Mouse (Mus musculus): ENCODE measurements around the gene Smyd5. TPM values are rescaled to one million over a fixed set of nuclear protein-coding genes. Genes with fewer than 3 reads are reported as not detected.
A peak's percentile ranks its signal among the peaks of the same experiment; 100 is the strongest.
"Not testable (repeated sequence)": the region's sequence is repeated elsewhere in the genome, so short reads cannot be mapped to it uniquely, and the experiment has no call there.

Gene Smyd5
- polyA plus RNA-seq, 1 experiment from 2014 or later, result 29.1 TPM

DNA sequence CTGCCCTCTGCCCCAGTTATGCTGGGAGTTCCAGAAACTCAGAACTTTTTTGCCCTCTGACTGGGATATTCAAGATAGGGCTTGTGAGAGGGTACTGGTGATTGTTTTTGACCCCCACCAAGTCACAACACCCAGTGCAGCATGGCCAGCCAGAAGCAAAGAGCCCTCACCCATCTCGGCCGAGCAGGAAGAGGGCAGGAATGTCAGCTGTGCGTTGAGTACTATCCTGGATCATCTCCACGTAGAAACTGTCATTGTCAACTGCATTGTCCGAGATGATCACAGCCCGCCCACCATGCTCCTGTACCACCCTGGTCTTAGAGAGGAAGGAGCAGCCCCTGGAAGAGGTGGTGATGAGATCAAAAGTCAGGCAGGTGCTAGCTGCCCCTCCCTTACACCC lies 15.6 kb downstream of the Smyd5 start:
- no peak for DNase-seq (ENCODE audit: low spot score)

DNA sequence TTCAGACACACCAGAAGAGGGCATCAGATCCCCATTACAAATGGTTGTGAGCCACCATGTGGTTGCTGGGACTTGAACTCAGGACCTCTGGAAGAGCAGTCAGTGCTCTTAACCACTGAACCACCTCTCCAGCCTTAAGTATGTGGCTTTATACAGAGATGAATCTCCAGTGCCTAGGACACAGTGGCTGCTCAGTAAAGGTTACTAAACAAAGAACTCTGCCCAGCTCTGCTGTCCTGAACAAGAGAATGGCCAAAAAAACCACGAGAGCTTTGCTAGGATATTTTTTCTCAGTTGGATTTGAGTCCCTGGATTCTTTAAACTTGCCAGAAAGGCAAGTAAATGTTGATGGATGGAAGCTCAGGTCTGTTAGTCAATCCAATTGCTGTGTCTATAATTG lies 18.4 kb downstream of the Smyd5 start:
- not testable (repeated sequence) for DNase-seq (ENCODE audit: low spot score)

DNA sequence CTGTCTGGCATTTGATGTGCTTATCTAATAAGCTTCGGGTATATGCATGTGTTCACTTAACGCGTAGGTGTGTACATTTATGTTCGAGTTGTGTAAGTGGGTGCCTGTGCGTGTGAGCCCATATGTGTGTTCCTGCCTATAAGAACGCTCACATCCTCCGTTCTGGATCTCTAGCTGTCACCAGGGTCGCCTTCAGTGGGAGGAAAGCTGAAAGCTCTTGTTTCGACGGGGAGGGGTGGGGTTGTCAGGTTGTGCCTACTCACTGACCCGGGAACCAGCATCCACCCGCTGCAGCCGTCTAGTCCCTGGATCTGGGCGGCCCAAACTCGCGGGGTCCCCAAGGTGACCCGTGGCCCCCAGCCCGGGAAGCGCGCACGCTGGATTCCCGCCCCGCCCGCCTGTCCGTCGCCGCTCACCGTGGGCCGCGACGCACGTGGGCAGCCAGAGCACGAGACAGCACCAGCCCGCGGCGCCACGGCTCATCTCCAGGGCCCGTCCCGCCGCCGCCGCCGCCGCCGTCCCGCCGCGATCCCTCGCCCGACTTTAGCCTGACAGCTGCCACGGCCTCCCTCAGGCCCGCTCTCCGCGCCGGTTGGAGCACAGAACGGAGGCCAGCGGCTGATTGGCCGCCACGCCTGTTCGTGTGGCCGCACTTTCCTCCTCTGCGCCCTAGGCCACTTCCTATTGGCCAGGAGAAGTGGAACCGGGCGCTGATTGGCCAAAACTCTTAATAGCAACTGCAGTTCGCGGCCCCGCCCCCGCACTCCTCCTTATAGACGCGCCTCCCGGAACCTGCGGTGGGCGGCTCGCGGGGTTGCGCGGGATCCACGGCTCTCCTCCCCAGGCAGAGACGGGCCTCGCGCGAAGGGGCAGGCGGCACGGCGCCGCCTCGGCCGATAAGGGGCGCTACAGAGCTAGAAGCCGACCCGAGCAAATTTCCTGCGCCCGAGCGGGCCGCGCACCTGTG lies 19.2 kb downstream of the Smyd5 start, which contains the start of gene Cct7:
Cct7 (plus strand) TSS at position 818 of the 967 bp plus-strand sequence.
- DNase-seq (ENCODE audit: low spot score), result peak; percentile 99

DNA sequence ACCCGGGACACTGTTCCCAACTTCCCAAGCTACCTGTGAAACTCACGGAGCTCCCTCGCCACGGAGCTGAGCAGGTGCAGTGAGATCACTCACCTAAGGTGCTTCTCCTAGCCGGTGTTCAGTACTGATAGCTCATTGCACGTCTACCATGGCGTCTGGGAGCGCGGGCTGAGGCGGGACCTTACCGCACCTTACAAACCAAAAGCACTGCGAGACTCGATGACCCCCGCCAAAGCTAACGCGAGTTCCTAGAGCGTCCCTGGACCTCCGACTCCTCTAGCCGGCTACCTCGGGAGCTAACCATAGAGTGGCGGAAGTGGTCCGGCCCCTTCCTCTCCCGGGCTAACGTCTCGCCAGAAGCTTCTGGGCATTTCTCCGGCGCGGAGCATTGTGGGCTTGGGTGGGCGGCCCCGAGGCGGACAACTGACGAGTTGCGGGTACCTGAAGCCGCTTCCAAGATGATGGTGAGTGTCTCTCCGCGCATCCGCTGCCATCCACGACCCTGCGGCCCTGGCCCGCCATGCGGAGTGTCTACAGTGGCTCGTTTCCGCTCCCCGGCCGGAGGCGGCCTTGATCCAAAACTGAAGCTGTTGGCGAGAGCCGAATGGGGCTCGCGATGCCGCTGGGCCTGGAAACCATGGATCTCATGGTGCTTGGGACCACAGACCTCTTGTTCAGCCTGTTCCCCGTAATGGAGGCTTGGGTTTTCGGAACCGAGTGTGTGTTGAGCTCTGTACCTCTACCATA lies 20.0 kb downstream of the Smyd5 start, which contains the start of gene Pradc1:
Pradc1 (minus strand) TSS at position 307 of the 747 bp plus-strand sequence.
- DNase-seq (ENCODE audit: low spot score), result peak; percentile 97

DNA sequence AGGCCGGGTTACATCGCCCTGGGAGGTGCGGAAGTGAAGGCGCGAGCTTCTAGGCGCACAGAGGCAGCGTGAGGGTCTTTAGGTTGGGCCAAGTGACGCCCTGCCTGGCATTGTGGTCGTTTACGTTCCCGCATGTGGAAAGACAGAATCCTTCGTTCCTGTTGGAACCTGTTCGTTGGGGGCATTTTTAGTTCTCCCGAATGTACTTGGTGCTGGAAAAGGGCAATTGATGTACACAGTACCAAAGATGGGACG lies 20.5 kb downstream of the Smyd5 start:
- no peak for DNase-seq (ENCODE audit: low spot score)

DNA sequence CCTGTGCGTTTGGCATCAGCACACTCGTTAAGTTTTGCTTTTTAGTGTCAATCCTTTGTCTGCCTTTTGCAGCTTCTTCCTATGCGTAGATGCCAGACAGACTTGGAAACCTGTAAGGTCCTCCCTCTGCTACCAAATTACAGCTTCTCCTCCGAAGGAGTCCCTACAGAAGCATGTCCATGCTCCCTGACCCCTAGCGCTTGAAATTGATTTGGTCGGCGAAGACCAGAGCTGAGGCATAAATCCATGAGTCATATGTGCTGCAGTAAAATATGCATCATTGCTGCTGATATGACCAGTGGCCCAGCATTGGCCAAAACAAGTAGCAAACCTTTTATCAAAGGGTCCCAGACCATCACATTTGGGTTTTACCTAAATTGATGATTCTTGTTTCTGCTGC lies 21.0 kb downstream of the Smyd5 start:
- DNase-seq (ENCODE audit: low spot score), result peak; percentile 2

DNA sequence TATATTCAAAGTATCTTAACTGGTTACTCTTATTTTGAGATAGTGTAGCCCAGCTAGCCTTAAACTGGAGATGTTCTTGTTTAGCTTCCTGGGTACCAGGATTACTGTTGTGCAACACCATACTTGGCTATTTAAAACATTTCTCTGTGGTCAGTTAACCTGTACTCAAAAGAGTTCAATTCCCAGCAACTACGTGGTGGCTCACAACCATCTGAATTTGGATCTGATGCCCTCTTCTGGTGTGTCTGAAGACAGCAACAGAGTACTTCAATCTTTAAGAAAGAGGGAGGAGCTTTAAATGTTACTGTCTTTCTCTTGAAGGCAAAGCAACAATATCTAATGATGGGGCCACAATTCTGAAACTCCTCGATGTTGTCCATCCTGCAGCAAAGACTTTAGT lies 27.8 kb downstream of the Smyd5 start:
- no peak for DNase-seq (ENCODE audit: low spot score)

DNA sequence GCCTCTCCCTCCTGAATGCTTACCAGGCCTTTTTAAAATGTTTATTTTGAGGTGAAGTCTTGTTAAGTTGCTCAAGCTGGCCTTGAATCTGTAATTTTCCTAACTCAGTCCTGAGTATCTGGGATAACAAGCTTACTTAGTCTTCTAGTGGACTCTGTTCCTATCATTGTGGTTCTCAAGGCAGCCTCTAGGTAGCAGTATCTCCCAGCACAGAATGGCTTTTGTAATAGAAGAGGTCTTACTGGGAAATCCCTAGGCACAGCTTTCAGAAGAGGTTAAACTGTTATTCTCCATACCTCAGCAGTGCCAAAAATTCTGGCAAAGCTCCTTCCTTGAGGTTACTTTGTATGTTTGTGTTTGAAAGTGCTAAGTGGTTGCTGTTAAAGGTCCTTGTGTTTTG lies 33.6 kb downstream of the Smyd5 start:
- DNase-seq (ENCODE audit: low spot score), result no peak

DNA sequence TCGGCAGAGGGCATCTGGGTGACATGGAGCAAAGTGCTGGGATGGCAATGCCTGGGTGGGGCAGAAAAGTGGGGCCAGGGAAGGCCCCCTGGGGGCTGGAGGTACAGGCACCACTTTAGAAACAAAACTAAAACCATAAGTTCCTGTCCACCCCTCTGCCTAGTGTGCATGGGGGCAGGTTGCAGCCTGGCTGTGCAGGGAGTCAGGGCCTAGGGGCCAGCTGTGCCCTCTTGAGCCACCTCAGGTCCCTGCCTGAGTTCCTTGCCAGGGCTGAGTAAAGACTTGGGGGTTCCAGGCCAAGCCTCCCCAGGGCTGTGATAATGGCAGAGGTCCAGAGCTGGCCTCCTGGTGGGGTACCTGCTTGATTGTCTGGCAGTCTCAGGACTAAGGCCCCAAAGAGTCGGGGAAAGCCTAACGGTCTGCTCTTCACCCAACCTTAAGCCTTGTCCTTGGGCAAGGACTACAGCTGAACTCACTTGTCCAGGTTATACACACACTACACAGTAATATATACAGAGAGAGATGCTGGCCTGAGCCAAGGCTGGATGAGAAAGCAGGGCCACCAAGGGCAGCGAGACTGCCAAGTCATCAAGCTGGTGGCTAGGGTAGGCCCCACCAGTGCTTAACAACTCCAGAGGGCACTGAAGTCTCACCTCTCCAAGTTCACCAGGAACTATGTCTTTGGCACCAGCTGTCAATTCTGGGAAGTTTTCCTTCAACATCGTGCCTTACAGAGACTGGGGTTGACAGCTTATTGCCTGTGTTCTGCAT lies 38.1 kb downstream of the Smyd5 start:
- no peak for DNase-seq (ENCODE audit: low spot score)

DNA sequence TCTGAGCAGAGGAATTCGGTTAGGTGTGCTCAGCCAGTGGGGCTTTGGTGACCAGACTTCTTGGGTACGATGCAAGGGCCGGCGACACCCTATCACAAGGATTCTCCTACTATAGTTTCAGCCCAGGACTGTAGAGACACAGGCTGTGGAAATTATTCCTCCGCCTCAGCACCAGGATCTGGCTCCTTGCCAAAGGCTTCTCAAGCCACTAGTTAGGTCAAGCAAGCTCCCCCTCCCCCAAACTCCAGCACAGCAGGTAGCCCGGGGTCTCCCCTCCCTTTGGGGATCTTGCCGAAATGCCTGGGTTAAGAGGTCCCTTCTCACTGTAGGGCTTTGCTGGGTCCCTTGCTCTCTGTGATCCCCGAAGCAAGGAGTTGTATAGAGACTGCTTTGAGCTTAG lies 40.2 kb downstream of the Smyd5 start:
- no peak for DNase-seq (ENCODE audit: low spot score)

DNA sequence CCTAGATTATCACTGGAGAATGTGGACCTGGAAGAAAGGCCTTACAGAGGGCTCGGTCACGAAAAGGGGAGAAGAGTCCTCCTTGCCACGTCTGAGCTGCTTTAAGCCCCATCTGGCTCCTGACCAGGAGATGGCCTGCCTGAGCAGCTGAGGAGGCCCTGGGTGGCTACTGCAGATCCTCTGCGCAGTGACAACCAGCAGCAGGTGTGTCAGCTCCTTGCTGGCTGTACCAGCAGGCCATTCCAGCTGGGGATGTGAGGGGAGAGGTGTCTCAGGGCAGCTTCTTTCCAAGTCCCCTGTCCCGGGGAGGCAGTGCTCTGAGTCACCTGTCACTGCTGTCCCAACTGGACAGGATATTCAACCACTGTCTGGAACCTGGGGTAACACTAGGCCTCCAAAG lies 40.8 kb downstream of the Smyd5 start:
- no peak for DNase-seq (ENCODE audit: low spot score)

DNA sequence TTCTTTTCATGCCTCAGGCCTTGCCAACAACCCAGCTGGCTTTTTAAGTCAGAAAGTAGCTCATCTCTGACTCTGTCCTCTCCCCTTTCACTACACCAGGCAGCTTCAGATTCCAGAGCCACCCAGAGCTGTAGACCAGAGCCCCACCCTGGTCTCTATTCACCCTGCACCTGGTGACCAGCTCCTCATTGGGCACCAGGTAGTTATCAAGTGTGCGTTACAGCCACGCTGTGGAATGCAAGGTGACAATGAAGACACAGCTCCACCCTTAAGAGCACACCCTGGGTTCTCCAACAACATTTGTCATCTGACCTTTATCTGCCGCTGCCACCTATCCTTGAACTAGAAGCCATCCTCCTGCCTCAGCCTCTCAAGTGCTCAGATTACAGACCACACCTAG lies 43.8 kb downstream of the Smyd5 start:
- DNase-seq (ENCODE audit: low spot score), result no peak

DNA sequence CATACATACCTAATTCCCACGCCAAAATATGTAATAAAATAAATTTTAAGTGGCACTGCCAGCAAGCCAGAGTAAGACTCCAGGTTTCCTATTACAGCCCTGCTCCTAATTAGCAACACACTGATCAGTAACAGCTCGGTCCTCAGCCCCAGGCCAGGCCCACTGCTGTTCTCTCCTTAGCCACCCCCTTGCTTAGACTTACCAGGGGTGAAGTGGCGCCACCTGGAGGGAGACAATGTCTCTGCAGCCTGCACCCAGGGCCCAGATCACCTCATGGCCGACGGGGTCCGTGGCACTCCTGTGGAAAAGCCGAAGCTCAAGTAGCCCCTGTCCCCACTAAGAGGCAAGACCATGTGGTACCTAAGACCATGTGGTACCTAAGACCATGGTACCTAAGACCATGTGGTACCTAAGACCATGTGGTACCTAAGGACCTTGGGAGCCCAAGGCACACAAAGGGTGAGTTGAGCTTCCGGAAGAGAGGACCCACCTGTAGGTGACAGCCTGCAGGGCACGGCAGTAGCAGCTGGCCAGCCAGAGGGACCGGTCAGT lies 45.7 kb downstream of the Smyd5 start:
- peak; percentile 17 for DNase-seq (ENCODE audit: low spot score)

DNA sequence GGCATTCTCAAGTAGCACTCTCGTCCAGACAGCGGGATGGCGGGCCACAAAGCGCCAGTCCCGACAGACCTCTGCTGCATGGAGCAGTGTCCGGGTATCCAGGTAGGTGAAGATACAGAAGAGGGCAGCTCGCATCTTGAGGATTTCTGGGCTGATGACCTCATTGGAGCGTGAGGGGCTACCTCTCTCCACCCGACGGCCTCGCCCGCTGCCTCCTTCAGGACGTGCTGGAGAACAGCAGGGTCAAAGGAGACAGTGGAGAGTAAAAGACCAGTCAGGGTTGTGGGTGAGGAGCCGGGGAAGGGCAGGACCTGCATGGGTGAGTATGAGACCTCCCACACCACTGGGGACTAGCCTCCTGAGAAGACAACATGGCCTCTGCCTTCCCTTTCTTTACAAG lies 46.6 kb downstream of the Smyd5 start:
- DNase-seq (ENCODE audit: low spot score), result no peak

DNA sequence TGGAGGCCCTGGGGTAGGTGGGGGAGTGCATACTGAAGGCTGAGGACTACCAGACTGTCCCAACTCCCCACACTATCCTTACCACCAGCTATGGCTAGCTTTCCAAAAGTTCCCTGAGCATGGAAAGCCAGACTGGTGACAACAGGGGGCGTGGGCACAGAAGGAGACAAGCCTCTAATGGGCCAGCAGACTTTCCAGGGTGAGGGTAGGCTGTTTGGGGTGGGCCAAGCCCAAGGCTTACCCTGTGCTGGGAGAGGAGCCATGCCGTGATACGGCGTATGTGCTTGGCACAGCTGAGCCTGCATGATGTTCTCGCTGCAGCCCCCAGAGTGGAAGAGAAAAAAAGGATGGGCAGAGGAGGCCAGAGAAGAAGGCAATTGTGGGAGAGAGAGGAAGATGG lies 48.2 kb downstream of the Smyd5 start:
- no peak for DNase-seq (ENCODE audit: low spot score)

DNA sequence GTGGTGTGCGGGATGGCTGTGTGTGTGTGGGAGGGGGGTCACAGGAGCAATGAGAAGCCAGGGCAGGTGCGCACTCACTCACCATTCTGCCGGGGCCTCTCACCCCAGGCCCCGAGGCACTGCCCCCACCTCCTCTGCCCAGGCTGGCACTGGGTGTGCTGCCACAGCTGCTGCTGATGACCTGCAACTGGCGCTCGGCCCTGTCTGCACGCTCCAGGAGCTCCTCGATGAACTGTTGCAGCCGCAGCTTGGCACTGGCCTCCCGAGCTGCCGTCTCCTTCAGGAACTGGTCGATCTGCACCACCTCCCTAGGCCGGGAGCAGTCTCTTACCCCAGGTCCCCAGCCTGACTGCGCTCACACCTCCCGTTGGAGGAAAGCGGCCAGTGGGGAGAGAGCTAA lies 48.9 kb downstream of the Smyd5 start:
- DNase-seq (ENCODE audit: low spot score), result no peak

DNA sequence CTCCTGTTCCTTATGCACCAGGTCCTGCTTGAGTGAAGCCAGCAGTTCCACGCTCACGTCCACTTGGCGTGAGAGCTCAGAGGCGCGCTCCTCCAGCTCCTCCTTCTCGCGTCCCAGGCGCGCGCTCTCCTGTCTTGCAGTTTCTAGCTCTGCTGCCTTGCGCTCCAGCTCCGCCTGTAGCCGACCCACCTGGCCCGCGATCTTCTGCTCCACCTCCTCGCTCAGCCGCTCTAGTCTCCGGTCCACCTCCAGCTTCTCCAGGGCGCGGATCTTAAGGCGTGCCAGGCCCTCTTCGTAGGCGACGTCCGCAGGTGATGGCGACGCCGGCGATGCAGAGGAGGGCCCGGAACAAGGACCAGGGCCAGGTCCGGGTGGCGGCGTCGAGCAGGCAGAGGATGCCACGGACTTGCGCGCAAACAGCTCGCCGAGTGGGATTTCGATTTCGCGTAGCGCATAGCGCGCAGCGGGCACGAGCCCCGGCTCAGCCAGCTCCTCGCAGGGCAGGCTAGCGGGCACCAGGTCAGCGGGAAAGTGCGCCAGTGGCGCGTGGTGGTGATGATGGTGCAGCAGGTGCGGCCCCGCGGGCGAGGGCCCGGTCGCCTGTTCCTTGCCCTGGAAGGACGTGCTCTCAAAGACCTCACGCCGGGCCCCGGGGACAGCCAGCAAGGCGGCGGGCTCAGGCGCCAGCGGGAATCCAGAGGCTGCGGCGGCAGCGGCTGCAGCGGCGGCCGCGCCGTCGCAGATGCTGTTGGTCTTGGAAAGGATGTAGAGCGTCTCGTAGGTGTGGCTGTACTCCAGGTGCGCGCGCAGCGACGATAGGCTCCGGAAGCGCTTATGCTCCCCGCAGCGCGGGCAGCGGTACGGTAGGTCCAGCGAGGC lies 52.3 kb downstream of the Smyd5 start:
- peak; percentile 25 for DNase-seq (ENCODE audit: low spot score)

DNA sequence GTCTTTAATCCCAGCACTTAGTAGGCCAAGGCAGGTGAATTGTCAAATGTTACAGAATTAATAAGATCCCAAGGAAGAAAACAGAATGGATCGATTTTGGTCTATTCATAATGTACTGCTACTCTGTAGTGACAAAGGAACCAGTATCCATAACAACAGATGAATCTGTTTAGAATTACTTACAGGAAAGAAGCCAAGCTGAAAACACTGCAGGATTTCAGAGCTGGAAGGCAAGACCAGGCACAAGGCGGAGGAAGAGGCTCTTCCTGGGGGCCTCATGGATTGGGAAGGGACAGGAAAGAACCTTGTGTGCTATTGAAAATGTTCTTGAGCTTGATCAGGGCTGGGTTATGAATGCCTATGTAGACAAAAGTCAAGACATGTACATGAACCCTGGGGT lies 53.9 kb downstream of the Smyd5 start:
- DNase-seq (ENCODE audit: low spot score), result no peak

DNA sequence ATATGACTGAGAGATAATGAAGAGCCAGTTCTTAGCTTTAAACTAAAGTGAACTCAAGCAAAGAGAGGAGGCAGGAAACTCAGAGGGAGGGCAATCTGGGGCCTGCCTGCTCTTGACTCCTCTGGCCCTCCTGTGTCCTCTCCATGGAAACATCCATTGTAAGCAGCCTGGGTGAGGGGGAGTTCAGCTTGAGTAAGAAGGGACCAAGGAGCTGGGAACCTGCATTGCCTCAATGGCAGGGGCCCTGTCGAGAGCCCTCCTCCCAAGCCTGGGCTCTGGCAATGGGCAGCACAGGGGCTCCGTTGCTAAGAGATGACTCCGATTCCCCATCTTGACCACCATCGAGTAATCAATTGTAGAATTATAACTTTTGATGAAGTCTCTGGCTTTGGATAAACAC lies 56.7 kb downstream of the Smyd5 start:
- DNase-seq (ENCODE audit: low spot score), result no peak

DNA sequence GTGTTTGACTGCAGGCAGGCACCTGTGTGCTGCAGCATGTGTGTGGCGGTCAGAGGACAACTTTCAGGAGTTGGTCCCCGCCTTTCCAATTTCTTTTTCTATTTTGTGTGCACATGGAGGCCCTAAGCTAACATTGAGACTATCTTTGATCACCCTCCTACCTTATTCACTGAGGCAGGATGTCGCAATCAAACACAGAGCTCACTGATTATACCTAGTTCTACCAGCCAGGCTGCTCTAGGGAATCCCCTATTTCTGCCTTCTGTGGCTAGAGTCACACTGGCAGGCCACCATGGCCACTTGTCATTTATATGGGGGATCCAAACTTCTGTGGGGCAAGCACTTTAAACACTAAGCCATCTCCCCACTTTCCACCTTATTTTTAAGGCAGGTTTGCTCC lies 57.9 kb downstream of the Smyd5 start:
- DNase-seq (ENCODE audit: low spot score), result no peak

DNA sequence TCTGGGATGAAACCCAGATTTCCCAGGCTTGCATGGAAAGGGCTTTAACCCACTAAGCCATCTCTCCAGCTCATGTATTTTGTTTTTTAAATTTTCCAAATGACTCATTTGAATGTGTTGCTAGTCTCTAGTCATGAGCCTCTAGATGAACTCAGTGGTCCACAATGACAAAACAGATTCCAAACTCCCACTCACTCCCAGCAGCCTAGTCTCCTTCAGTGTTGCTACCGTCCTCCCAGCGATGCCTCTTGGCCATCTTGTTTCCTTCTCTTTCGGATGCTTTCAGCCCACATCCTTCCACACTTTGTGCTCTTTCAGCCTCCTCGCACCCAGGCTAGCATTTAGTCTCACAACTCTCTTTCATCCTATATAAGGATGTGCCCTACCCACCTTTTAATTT lies 58.5 kb downstream of the Smyd5 start:
- no peak for DNase-seq (ENCODE audit: low spot score)

All from thymus, postnatal 0 days (tissue).